Mouse (Mus musculus) ES-E14 (cell line): Measurements from ENCODE around the gene Zfp626.

ENCODE experiments used
- CHD2 ChIP-seq: IDR thresholded peaks from 2 replicates; pipeline ENCODE4 v1.6.1; 2014; ENCODE audit warnings: mild to moderate bottlenecking, low read depth, low read length, inconsistent platforms
- HCFC1 ChIP-seq: IDR thresholded peaks from 2 replicates; pipeline ENCODE4 v1.6.1; 2012; ENCODE audit warnings: low read length, inconsistent platforms, borderline replicate concordance; ENCODE audit not compliant: insufficient read depth
- MAFK ChIP-seq: IDR thresholded peaks from 2 replicates; pipeline ENCODE4 v1.6.1; 2014; ENCODE audit warnings: mild to moderate bottlenecking, low read depth, low read length, inconsistent platforms; ENCODE audit not compliant: insufficient read depth
- ZC3H11A ChIP-seq: IDR thresholded peaks from 2 replicates; pipeline ENCODE4 v1.6.1; 2012; ENCODE audit warnings: low read depth, mild to moderate bottlenecking, inconsistent platforms, low read length, borderline replicate concordance
- ZNF384 ChIP-seq: IDR thresholded peaks from 2 replicates; pipeline ENCODE4 v1.6.1; 2012; ENCODE audit warnings: low read depth, low read length, inconsistent platforms

DNA sequence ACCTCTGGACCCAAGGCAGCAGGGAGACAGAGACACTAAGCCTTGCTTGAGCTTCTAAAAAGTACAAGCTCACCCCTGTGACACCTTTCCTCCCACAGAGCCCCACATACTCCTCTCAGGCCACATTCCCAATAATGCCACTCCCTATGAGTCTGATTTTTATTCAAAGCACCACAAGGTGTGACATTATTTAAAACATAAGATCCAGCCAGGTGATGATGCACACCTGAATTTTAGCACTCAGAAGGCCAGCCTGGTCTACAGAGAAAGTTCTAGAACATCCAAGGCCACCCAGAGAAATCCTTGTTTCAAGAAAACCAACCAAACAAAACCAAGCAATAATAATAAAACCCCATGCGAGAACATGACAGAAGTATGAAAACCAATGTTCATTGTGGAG is 50.2 kb downstream of the Zfp626 start, which contains the start of gene Zfp607a:
- TF ChIP-seq ZC3H11A (no peak), CHD2 (no peak), HCFC1 (no peak), MAFK (no peak), ZNF384 (no peak)
